Comparison of ENCODE assay signal across 32 mouse cellular contexts in genomic region chr13:47033602-47034001, GRCm38 (mm10).
"Had no signal": no experiment of that assay in that cellular context is flagged by ENCODE, and none has a peak within 500 bp of the region (broad histone marks: within the 10 kb centered on the region; RNA-seq: fewer than 3 reads in every experiment).

No protein-coding gene starts in this region.

- H3K27ac ChIP-seq: heart, embryonic 10.5 days; heart, embryonic 13.5 days; heart, embryonic 15.5 days; hindbrain, embryonic 10.5 days; hindbrain, embryonic 12.5 days; hindbrain, embryonic 13.5 days; hindbrain, embryonic 14.5 days; hindbrain, embryonic 15.5 days; hindbrain, postnatal 0 days; intestine, embryonic 15.5 days; kidney, embryonic 15.5 days; kidney, postnatal 0 days; layer of hippocampus, adult 2 months; left cerebral cortex, adult 2 months had no signal

- H3K36me3 ChIP-seq: heart, embryonic 10.5 days; heart, embryonic 12.5 days; heart, embryonic 15.5 days; intestine, embryonic 15.5 days; kidney, embryonic 15.5 days had no signal

- H3K4me1 ChIP-seq: heart, embryonic 15.5 days; hindbrain, embryonic 10.5 days; hindbrain, embryonic 12.5 days; hindbrain, embryonic 13.5 days; hindbrain, embryonic 15.5 days; intestine, embryonic 15.5 days; kidney, embryonic 15.5 days had no signal

- H3K9ac ChIP-seq: heart, embryonic 12.5 days; heart, embryonic 13.5 days; heart, embryonic 15.5 days; hindbrain, embryonic 12.5 days; hindbrain, embryonic 13.5 days; hindbrain, embryonic 14.5 days; hindbrain, embryonic 15.5 days; intestine, embryonic 15.5 days; kidney, embryonic 15.5 days had no signal

- DNase-seq: heart, postnatal 10 days; heart, postnatal 14 days; heart, postnatal 36 days; heart, postnatal 4 days; kidney, adult 11 months; kidney, adult 18-20 months; kidney, adult 8-10 months; kidney, postnatal 10 days; kidney, postnatal 14 days; kidney, postnatal 25 days; layer of hippocampus, adult 9-11 months; layer of hippocampus, postnatal 36 days had no signal

- H3K27me3 ChIP-seq: heart, embryonic 12.5 days; heart, embryonic 13.5 days; heart, embryonic 15.5 days; hindbrain, embryonic 12.5 days; hindbrain, embryonic 13.5 days; hindbrain, embryonic 15.5 days; intestine, embryonic 15.5 days; kidney, embryonic 15.5 days had no signal

- H3K9me3 ChIP-seq: heart, embryonic 10.5 days; heart, embryonic 12.5 days; heart, embryonic 13.5 days; heart, embryonic 15.5 days; hindbrain, embryonic 10.5 days; hindbrain, embryonic 12.5 days; hindbrain, embryonic 13.5 days; hindbrain, embryonic 15.5 days; intestine, embryonic 15.5 days; kidney, embryonic 15.5 days had no signal

- ATAC-seq: hindbrain, embryonic 16.5 days; hindbrain, postnatal 0 days; inflammation-experienced regulatory T-cells, adult 6 months; intestine, embryonic 15.5 days; intestine, embryonic 16.5 days; intestine, postnatal 0 days had no signal

- H3K4me3 ChIP-seq: heart, embryonic 10.5 days; heart, embryonic 12.5 days; heart, embryonic 13.5 days; heart, embryonic 15.5 days; hindbrain, embryonic 10.5 days; hindbrain, embryonic 12.5 days; hindbrain, embryonic 13.5 days; hindbrain, embryonic 15.5 days; intestine, embryonic 15.5 days; kidney, embryonic 15.5 days; layer of hippocampus, adult 2 months; left cerebral cortex, adult 2 months had no signal

- H3K4me2 ChIP-seq: heart, embryonic 11.5 days; heart, embryonic 12.5 days; heart, embryonic 13.5 days; heart, embryonic 15.5 days; hindbrain, embryonic 12.5 days; hindbrain, embryonic 13.5 days; hindbrain, embryonic 14.5 days; hindbrain, embryonic 15.5 days; intestine, embryonic 15.5 days; kidney, embryonic 15.5 days had no signal
